Mouse (Mus musculus) erythroblast, embryonic 14.5 days (primary cell): ENCODE data around the gene Ptafr. TPM values are rescaled to one million over a fixed set of nuclear protein-coding genes. Genes with fewer than 3 reads are reported as not detected.

Source experiments
- H3K27me3 ChIP-seq: 2 replicates; pipeline ENCODE4 v1.6.1; 2012; ENCODE audit warnings: inconsistent platforms; ENCODE audit not compliant: control insufficient read depth
- H3K36me3 ChIP-seq: 2 replicates; pipeline ENCODE4 v1.6.1; 2012; ENCODE audit warnings: mild to moderate bottlenecking, inconsistent platforms; ENCODE audit not compliant: control insufficient read depth
- H3K4me1 ChIP-seq: 2 replicates; pipeline ENCODE4 v1.6.1; 2012; ENCODE audit warnings: inconsistent platforms; ENCODE audit not compliant: control insufficient read depth
- H3K4me3 ChIP-seq: replicated peaks from 2 replicates; pipeline ENCODE3; 2012; ENCODE audit warnings: moderate library complexity, mild to moderate bottlenecking, inconsistent platforms
- H3K9me3 ChIP-seq: 2 replicates; pipeline ENCODE4 v1.6.1; 2012; ENCODE audit warnings: low read length, inconsistent platforms, mixed read lengths; ENCODE audit not compliant: control insufficient read depth
- GATA1 ChIP-seq: IDR thresholded peaks from 2 replicates; pipeline ENCODE4 v1.6.1; 2012; ENCODE audit warnings: low read length, inconsistent platforms, mixed read lengths
- TAL1 ChIP-seq: IDR thresholded peaks from 3 replicates; pipeline ENCODE4 v1.6.1; 2012; ENCODE audit warnings: low read length, inconsistent platforms, mixed read lengths
- polyA plus RNA-seq: library from polyadenylated mRNA; stranded (reverse); fragments of >175 nt; gene quantifications from 2 replicates; pipeline ENCODE4 v1.2.3, GENCODE M21; 2012

Ptafr gene
- polyA plus RNA-seq, 1 experiment: 0.01 TPM

DNA sequence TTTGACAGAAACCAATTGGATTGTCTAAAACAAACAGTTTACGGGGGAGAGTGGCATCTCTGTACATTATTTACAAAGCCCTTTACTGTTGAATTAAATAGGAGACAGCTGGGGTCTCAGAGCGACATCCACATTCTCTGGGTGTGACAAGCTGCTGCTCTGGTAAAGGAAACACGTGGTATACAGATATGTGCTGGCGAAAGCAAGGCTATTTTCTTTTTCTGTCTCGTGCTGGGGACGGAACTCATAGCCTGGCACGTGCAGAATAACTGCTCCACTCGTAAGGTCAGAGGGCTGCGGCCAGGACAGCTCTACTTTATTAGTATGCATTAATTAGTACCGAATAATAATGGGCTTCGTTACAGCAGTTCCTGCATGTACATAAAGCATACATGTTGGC lies 9.5 kb downstream of the Ptafr start:
- peaks cover 4% of the 10 kb centered on the region for H3K9me3 ChIP-seq
- H3K4me3 ChIP-seq: no peak overlapping the region
- peaks cover 2% of the 10 kb centered on the region; the same call in 1 of the 2 replicates for H3K4me1 ChIP-seq
- no peaks in the 10 kb centered on the region for H3K27me3 ChIP-seq
- TF ChIP-seq GATA1 (no peak), TAL1 (no peak)
- H3K36me3 ChIP-seq: no peaks in the 10 kb centered on the region

DNA sequence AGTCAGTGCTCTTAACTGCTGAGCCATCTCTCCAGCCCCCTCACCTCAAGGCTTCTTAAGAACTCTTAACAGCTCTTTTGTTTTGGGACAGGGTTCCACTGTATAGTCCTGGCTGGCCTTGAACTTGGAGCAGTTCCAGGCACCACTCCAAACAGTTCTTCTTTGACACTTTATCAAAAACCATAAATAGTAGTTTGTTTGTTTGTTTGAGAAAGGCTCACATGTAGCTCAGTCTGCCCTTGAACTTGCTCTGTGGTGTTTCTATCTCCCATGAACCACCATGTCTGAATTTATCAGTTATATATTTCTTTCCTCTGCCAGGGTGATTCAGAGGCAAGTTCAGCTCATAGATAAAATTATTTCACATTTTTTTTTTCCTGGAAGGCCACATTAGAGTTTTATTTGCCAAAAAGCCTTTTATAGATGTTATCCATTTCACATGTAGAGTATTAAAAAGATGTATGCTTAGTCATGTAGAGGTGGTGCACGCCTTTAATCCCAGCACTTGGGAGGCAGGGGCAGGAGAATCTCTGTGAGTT lies 11.0 kb downstream of the Ptafr start:
- TF ChIP-seq GATA1: no peak
- peaks cover 2% of the 10 kb centered on the region; the same call in 1 of the 2 replicates for H3K4me1 ChIP-seq

DNA sequence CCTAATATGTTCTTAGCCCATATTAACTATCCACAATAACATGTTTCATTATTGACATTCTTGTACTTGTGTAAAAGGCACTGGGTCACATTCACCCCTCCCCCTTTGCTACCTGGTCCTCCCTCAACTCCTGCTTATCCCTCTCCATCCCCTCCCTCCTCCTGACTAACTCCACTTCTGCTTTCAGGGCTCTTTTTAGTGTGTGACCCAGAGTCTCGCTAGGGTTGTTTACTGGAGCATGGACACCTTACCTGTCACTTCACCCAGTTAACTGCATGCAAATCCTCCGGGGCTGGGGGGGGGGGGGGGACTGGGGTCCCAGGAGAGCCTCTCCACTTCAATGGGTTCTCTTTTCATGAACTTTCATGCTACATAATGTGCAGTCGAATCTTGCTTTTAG lies 19.9 kb downstream of the Ptafr start:
- peaks cover 5% of the 10 kb centered on the region for H3K9me3 ChIP-seq
- no peak overlapping the region for H3K4me3 ChIP-seq
- no peaks in the 10 kb centered on the region for H3K4me1 ChIP-seq
- TF ChIP-seq GATA1: no peak
- no peak for TF ChIP-seq TAL1
- H3K36me3 ChIP-seq: no peaks in the 10 kb centered on the region
- H3K27me3 ChIP-seq: no peaks in the 10 kb centered on the region

More for the DNA sequence above, 11.0 kb downstream of the Ptafr start:
- Histone ChIP-seq H3K27me3 (no peaks in the 10 kb centered on the region), H3K4me3 (no peak overlapping the region), H3K9me3 (no peaks in the 10 kb centered on the region), H3K36me3 (no peaks in the 10 kb centered on the region)

DNA sequence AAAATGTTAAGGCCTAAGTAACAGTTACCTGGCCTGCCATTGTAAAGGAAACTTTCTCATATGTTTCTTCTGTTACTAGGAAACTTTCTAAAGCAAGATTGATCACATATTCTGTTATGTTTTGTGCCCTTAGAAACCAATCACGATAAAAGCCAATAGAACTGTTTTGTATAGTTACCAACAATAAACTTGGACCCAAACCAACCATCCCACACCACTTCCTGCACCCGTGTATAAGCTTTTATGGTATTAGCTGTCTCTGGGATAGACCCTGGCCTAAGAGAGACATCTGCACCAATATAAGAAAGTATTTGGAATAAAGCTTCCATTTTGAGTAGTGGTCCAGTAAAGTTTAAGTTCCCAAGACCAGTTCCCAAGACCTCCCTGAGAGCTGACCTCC lies 21.1 kb downstream of the Ptafr start:
- Histone ChIP-seq H3K4me1 (no peaks in the 10 kb centered on the region), H3K27me3 (no peaks in the 10 kb centered on the region), H3K36me3 (no peaks in the 10 kb centered on the region), H3K9me3 (peaks cover 5% of the 10 kb centered on the region), H3K4me3 (no peak overlapping the region)
- no peak for TF ChIP-seq GATA1
- TF ChIP-seq TAL1: no peak

DNA sequence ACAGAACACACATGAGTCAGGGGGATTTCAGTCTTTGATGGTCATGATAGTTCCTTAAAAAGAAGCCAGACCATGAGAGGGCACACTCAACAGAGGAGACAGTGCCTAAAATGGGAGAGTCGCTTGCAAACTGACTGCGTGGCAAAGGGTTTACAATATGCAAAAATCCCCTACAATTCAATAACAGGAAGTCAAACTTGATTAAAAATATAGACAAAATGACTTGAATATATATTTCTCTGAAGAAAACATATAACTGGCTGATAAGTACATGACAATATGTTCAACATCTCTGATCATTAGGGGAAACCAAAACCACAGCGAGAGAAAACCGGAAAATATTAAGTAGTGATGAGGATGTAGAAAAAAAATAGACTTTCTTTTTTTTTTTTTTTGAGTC lies 22.4 kb downstream of the Ptafr start:
- H3K27me3 ChIP-seq: no peaks in the 10 kb centered on the region
- no peaks in the 10 kb centered on the region for H3K4me1 ChIP-seq
- H3K36me3 ChIP-seq: no peaks in the 10 kb centered on the region
- H3K4me3 ChIP-seq: no peak overlapping the region
- no peaks in the 10 kb centered on the region for H3K9me3 ChIP-seq
- TF ChIP-seq GATA1 (no peak), TAL1 (no peak)

DNA sequence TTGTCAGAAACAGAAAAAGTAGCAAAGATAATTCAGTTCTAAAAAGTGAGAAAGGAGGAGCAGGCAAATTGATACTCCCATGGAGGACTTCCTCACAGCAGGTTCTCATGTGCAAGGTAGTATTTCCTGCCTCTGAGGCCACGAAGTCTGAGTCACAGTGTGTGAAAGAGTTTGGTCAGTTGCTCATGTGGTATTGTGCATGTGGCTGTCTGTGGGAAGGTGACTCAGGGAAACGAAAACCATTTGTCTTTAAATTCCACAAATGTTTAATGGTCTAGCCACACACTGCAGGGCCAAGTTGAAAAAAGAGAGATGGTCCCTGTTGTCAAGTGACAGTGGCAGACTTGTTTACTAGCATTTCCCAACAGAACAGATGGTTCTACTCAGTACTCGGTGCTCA lies 24.6 kb downstream of the Ptafr start:
- TF ChIP-seq GATA1: no peak
- TF ChIP-seq TAL1: no peak
- no peak overlapping the region for H3K4me3 ChIP-seq
- H3K36me3 ChIP-seq: no peaks in the 10 kb centered on the region
- H3K27me3 ChIP-seq: no peaks in the 10 kb centered on the region
- H3K4me1 ChIP-seq: no peaks in the 10 kb centered on the region
- no peaks in the 10 kb centered on the region for H3K9me3 ChIP-seq

DNA sequence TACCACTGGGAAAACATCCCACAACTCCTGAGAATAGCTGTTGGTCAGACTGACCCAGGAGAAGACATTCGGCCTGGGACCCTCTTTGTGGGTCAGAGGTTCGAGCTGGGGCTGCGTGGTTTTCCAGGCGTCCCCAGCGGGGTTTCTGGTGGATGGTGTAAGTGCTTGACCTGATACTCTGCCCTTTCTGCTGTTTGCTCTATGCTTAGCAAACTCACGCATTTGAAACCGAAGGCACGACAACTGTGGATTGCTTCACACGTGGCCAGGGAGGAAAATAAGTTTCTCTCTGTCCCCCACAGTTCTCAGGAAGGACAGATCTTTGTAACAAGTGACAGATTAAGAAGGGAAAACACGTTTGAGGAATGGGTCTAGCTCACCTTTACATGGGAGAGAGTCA lies 26.8 kb downstream of the Ptafr start:
- no peaks in the 10 kb centered on the region for H3K27me3 ChIP-seq
- TF ChIP-seq GATA1 (no peak), TAL1 (no peak)
- no peaks in the 10 kb centered on the region for H3K4me1 ChIP-seq
- no peak overlapping the region for H3K4me3 ChIP-seq
- no peaks in the 10 kb centered on the region for H3K9me3 ChIP-seq
- H3K36me3 ChIP-seq: no peaks in the 10 kb centered on the region

DNA sequence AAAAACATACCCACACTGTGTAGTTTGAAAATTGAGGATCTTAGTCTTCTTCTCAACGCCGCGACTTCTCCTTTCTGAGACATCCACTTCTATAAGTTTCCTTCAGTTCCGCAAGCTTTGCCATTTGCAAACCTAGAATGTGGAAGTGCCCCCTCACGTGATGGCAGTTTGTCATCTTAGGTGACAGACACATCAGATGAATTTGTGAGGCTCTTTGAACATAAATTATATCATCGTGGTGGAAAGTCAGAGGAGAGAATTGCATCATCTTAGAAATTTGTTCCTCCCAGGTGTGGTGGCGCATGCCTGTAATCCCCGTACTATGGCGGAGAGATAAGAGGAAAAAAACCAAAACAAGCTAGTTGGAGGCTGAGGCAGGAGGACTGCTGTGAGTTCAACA lies 29.1 kb downstream of the Ptafr start:
- Histone ChIP-seq H3K27me3 (peaks cover 7% of the 10 kb centered on the region), H3K4me3 (no peak overlapping the region), H3K9me3 (no peaks in the 10 kb centered on the region), H3K36me3 (no peaks in the 10 kb centered on the region), H3K4me1 (peaks cover 2% of the 10 kb centered on the region)
- no peak for TF ChIP-seq TAL1
- TF ChIP-seq GATA1: no peak

DNA sequence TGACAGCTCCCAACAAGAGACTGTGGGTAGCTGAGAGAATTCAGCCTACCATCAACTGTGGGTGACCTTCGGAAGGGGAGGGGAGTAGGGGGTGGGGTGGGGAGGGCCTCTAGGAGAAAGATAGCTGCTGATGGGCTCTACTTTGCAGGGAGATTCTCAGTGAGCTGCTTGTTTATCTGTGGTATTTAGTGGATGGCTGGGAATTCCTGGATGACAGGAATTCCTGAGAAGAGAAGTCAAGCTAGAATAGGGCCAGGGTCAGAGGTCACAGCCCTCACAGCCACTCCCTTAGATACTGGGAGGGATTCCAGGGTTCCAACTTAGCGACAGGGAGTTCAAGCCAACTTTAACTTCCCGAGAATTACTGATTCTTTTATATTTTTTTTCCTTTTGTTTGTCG lies 30.3 kb downstream of the Ptafr start:
- H3K27me3 ChIP-seq: peaks cover 7% of the 10 kb centered on the region
- TF ChIP-seq TAL1 (no peak), GATA1 (no peak)
- H3K36me3 ChIP-seq: no peaks in the 10 kb centered on the region
- H3K9me3 ChIP-seq: 0 out of 2 replicates have a peak, but pooled peaks cover 2% of the 10 kb centered on the region
- H3K4me3 ChIP-seq: no peak overlapping the region
- peaks cover 2% of the 10 kb centered on the region for H3K4me1 ChIP-seq

DNA sequence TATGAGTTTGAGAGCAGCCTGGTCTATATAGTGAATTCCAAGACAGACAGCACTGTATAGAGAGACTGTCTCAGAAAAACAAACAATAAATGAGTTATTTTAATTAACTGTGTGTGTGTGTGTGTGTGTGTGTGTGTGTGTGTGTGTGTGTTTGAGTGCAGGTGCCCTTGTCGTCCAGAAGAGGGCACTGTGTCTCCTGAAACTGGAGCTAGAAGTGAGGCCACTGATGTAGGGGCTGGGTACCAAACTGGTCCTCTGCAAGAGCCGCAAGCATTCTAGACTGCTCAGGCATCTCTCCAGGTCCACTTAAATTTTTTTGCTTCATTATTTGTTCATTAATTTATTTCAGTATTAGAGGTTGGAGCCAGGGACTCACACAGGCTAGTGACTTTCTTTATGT lies 35.0 kb downstream of the Ptafr start:
- Histone ChIP-seq H3K4me1 (peaks cover 2% of the 10 kb centered on the region), H3K36me3 (no peaks in the 10 kb centered on the region), H3K9me3 (0 out of 2 replicates have a peak, but pooled peaks cover 4% of the 10 kb centered on the region), H3K27me3 (peaks cover 7% of the 10 kb centered on the region), H3K4me3 (no peak overlapping the region)
- TF ChIP-seq GATA1 (no peak), TAL1 (no peak)
